Mouse (Mus musculus) CH12.LX (cell line): ENCODE results near the gene Smim20.

ENCODE experiments used
- CHD1 ChIP-seq: IDR thresholded peaks from 2 replicates; pipeline ENCODE4 v1.6.1; 2012; ENCODE audit warnings: low read depth, low read length, improper control_type of control experiment, inconsistent platforms
- CHD2 ChIP-seq: IDR thresholded peaks from 2 replicates; pipeline ENCODE4 v1.6.1; 2011; ENCODE audit warnings: low read length, improper control_type of control experiment
- CTCF ChIP-seq, 2 experiments: IDR thresholded peaks in 1 of 2; conservative IDR thresholded peaks in 1 of 2; 2 replicates each; pipeline ENCODE4 v1.5.1; 2011 to 2012; ENCODE audit warnings: low read depth in 2 of 2, low read length in 2 of 2, improper control_type of control experiment in 1 of 2, inconsistent platforms in 1 of 2, mild to moderate bottlenecking in 1 of 2, moderate library complexity in 1 of 2
- E2F4 ChIP-seq: IDR thresholded peaks from 2 replicates; pipeline ENCODE4 v1.6.1; 2011; ENCODE audit warnings: low read depth, low read length, improper control_type of control experiment; ENCODE audit not compliant: insufficient replicate concordance
- ELF1 ChIP-seq: IDR thresholded peaks from 2 replicates; pipeline ENCODE4 v1.6.1; 2014; ENCODE audit warnings: low read depth, mild to moderate bottlenecking, inconsistent platforms, low read length, improper control_type of control experiment
- EP300 ChIP-seq: IDR thresholded peaks from 2 replicates; pipeline ENCODE4 v1.6.1; 2011; ENCODE audit warnings: low read length, improper control_type of control experiment
- ETS1 ChIP-seq: conservative IDR thresholded peaks from 2 replicates; pipeline ENCODE4 v1.6.1; 2012; ENCODE audit warnings: low read depth, mild to moderate bottlenecking, inconsistent platforms, low read length, improper control_type of control experiment, moderate library complexity
- HCFC1 ChIP-seq: IDR thresholded peaks from 2 replicates; pipeline ENCODE4 v1.6.1; 2012; ENCODE audit warnings: low read depth, mild to moderate bottlenecking, inconsistent platforms, low read length, improper control_type of control experiment
- MEF2A ChIP-seq: IDR thresholded peaks from 2 replicates; pipeline ENCODE4 v1.6.1; 2014; ENCODE audit warnings: low read depth, mild to moderate bottlenecking, inconsistent platforms, low read length, improper control_type of control experiment, borderline replicate concordance
- PAX5 ChIP-seq: IDR thresholded peaks from 2 replicates; pipeline ENCODE4 v1.6.1; 2012; ENCODE audit warnings: low read length, inconsistent platforms, mixed read lengths
- POLR2A ChIP-seq: IDR thresholded peaks from 2 replicates; pipeline ENCODE4 v1.6.1; 2011; ENCODE audit warnings: low read depth, mild to moderate bottlenecking, improper control_type of control experiment, low read length
- UBTF ChIP-seq: IDR thresholded peaks from 2 replicates; pipeline ENCODE4 v1.6.1; 2012; ENCODE audit warnings: low read depth, mild to moderate bottlenecking, inconsistent platforms, low read length, improper control_type of control experiment, moderate library complexity
- ZC3H11A ChIP-seq: IDR thresholded peaks from 2 replicates; pipeline ENCODE4 v1.6.1; 2012; ENCODE audit warnings: low read depth, mild to moderate bottlenecking, inconsistent platforms, low read length, improper control_type of control experiment

DNA sequence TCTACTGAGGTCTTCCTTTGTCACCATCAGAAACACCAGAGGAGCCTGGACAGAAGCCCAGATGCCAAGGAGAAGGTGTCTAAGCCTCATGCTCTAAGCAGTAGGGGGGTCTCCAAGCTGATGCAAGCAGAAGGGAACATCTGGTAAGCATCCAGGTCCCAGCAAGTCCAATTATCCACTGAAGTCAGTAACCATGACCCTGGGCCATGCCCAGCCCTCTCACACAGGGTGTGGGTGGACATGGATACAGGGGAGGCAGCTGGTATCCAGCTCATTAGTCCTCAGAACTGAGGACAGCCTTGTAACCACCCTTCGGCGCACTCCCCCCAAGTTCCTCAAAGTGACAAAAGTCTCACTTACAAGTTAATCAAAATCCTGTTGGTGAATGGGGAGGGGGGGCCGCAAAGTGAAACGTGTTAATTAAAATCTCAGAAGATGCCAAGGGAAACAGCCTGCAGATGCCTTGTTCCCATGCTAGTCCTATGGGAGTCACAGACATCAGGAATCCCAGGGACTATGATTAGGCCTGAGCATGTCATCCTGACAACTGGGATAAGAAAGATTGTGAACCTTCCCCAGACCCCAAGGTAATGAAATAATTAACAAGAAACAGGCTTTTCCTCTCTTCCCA lies 17.3 kb upstream of the Smim20 start:
- TF ChIP-seq ZC3H11A: no peak
- no peak for TF ChIP-seq POLR2A
- no peak for TF ChIP-seq ELF1
- no peak for TF ChIP-seq UBTF
- no peak for TF ChIP-seq MEF2A
- no peak for TF ChIP-seq CTCF (conservative IDR thresholded peaks at IDR 0.05 in 1 of 2, IDR thresholded peaks at IDR 0.05 in 1 of 2; ENCODE audit: low read depth in 2 of 2, low read length in 2 of 2)
- no peak for TF ChIP-seq HCFC1
- TF ChIP-seq EP300: no peak
- TF ChIP-seq E2F4: no peak
- no peak for TF ChIP-seq PAX5
- TF ChIP-seq ETS1: no peak
- no peak for TF ChIP-seq CHD1
- no peak for TF ChIP-seq CHD2
